Mouse (Mus musculus) ES-E14 (cell line): ENCODE measurements around the gene Naa16.

Experiments
- CHD2 ChIP-seq: IDR thresholded peaks from 2 replicates; pipeline ENCODE4 v1.6.1; 2014; ENCODE audit warnings: mild to moderate bottlenecking, low read depth, low read length, inconsistent platforms
- MAFK ChIP-seq: IDR thresholded peaks from 2 replicates; pipeline ENCODE4 v1.6.1; 2014; ENCODE audit warnings: mild to moderate bottlenecking, low read depth, low read length, inconsistent platforms; ENCODE audit not compliant: insufficient read depth
- ZNF384 ChIP-seq: IDR thresholded peaks from 2 replicates; pipeline ENCODE4 v1.6.1; 2012; ENCODE audit warnings: low read depth, low read length, inconsistent platforms

GRCm38 (mm10) chr14:79420083-79420685 is 29.6 kb upstream of the Naa16 start:
- no peak for TF ChIP-seq MAFK
- TF ChIP-seq ZNF384 = no peak
- no peak for TF ChIP-seq CHD2
